Mouse (Mus musculus) heart, adult 8-10 months (tissue): Measurements from ENCODE around the gene Gm43552. TPM values are rescaled to one million over a fixed set of nuclear protein-coding genes. Genes with fewer than 3 reads are reported as not detected.

Experiments used
- DNase-seq: peaks from one replicate; pipeline ENCODE4 v3.0.0; 2022; ENCODE audit warnings: low spot score
- total RNA-seq, 4 experiments: library from RNA; stranded (reverse); gene quantifications; 2 replicates each; pipeline ENCODE4 v1.2.4; 2022

Gene Gm43552
- total RNA-seq, 4 experiments from 2014 or later: 3.1 to 6.3 TPM; not detected in 2

DNA sequence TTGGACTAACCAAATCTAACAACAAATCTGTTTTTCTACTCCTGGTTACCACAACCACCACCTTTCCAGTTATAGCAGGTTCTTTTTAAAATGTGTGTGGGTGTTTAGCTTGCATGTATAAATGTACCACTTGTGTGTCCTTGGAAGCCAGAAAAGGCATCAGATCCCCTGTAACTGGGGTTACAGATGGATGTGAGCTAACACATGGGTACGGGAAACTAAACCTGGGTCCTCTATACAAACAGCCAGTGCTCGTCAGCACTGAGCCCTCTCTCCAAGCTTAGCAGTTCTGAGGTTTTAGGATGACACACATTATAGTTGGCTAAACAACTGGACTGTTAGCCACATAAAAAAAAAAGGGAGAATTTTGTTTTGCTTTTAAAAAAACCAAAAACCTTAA lies 106.9 kb downstream of the Gm43552 start:
- DNase-seq: no peak

Other genes starting within 250 kb of the Gm43552 start
- 10 to 100 TPM; 28.2 to 40.0 (median 37.1) TPM for gene Rfc1, start 157.2 kb downstream of the Gm43552 start, total RNA-seq
- under 1 TPM in 1 of 4 experiments, not detected in 3; 0.20 TPM for gene Klb, start 144.5 kb downstream of the Gm43552 start, total RNA-seq
- 100 to 1,000 TPM; 607 to 701 (median 666) TPM for gene Rpl9, start 101.4 kb downstream of the Gm43552 start, total RNA-seq
- 10 to 100 TPM; 48.0 to 56.8 (median 54.2) TPM for gene Lias, start 101.3 kb downstream of the Gm43552 start, total RNA-seq
- 10 to 100 TPM; 11.3 to 13.9 (median 12.7) TPM for gene Ugdh, start 56.9 kb downstream of the Gm43552 start, total RNA-seq
- 100 to 1,000 TPM in 1 of 4 experiments, 10 to 100 TPM in 3; 92.2 to 104 (median 96.7) TPM for gene Smim14, start 44.4 kb upstream of the Gm43552 start, total RNA-seq
- gene Ube2k, start 44.4 kb upstream of the Gm43552 start, total RNA-seq: 10 to 100 TPM; 51.6 to 68.1 (median 54.5) TPM
- 10 to 100 TPM; 53.1 to 64.7 (median 62.6) TPM for gene Pds5a, start 205.4 kb upstream of the Gm43552 start, total RNA-seq